Mouse (Mus musculus): Measurements from ENCODE around the gene Klhl4. TPM values are rescaled to one million over a fixed set of nuclear protein-coding genes. Genes with fewer than 3 reads are reported as not detected.

Klhl4 gene
- polyA plus RNA-seq (2015; fragmentation: Nextera tagmentation; extraction: Ambion mirVana), result 2.4 and 2.6 TPM in 2 replicates

- Histone ChIP-seq H3K9ac (ENCODE audit: low read length) (0 out of 2 replicates have a peak within 1 kb of the TSS, but pooled peaks have one; percentile 13), H3K4me1 (replicated peaks; ENCODE audit: control insufficient read depth, insufficient read depth) (no peaks in the 10 kb centered on the region), H3K27ac (replicated peaks) (no peak within 1 kb of the TSS), H3K36me3 (ENCODE audit: control insufficient read depth, insufficient read depth, low read length) (no peaks in the 10 kb centered on the region), H3K4me3 (ENCODE audit: low read depth, low read length) (peak within 1 kb of the TSS; percentile 14), H3K9me3 (ENCODE audit: control insufficient read depth, low read length) (no peaks in the 10 kb centered on the region), H3K4me2 (replicated peaks; ENCODE audit: low read depth) (peak within 1 kb of the TSS; percentile 38), H3K27me3 (ENCODE audit: control insufficient read depth, insufficient read depth, low read length) (no peaks in the 10 kb centered on the region)
- DNase-seq (ENCODE audit: low spot score) (no peak), ATAC-seq (ENCODE audit: low FRiP score, low TSS enrichment) (no peak; the same call in 1 of the 2 replicates)
- WGBS, result 30% methylated on average over 14 of the region's 14 CpGs
- TF ChIP-seq CTCF (IDR thresholded peaks at IDR 0.05; ENCODE audit: low read depth) (no peak), EP300 (optimal IDR thresholded peaks at IDR 0.05) (no peak)
Observed at GRCm38 (mm10) chrX:114473782-114474731, at the start of gene Klhl4. Gene Klhl4, plus strand, starts transcription at chrX:114474333.

- no peak overlapping the region for H3K27ac ChIP-seq (replicated peaks)
- H3K9me3 ChIP-seq (ENCODE audit: control insufficient read depth, low read length), result no peaks in the 10 kb centered on the region
- DNase-seq (ENCODE audit: low spot score) (no peak), ATAC-seq (ENCODE audit: low FRiP score, low TSS enrichment) (no peak)
- no peak overlapping the region for H3K4me3 ChIP-seq (ENCODE audit: low read depth, low read length)
- TF ChIP-seq CTCF (IDR thresholded peaks at IDR 0.05; ENCODE audit: low read depth) (no peak), EP300 (optimal IDR thresholded peaks at IDR 0.05) (no peak)
- H3K4me1 ChIP-seq (replicated peaks; ENCODE audit: control insufficient read depth, insufficient read depth), result no peaks in the 10 kb centered on the region
- H3K36me3 ChIP-seq (ENCODE audit: control insufficient read depth, insufficient read depth, low read length), result no peaks in the 10 kb centered on the region
- no peak overlapping the region for H3K4me2 ChIP-seq (replicated peaks; ENCODE audit: low read depth)
- H3K27me3 ChIP-seq (ENCODE audit: control insufficient read depth, insufficient read depth, low read length), result no peaks in the 10 kb centered on the region
- no peak overlapping the region for H3K9ac ChIP-seq (ENCODE audit: low read length)
Observed at GRCm38 (mm10) chrX:114484153-114484552, 10.0 kb downstream of the Klhl4 start.

GRCm38 (mm10) chrX:114486691-114487090 is 12.6 kb downstream of the Klhl4 start:
- Histone ChIP-seq H3K4me1 (replicated peaks; ENCODE audit: control insufficient read depth, insufficient read depth) (no peaks in the 10 kb centered on the region), H3K9ac (ENCODE audit: low read length) (no peak overlapping the region), H3K27ac (replicated peaks) (no peak overlapping the region), H3K27me3 (ENCODE audit: control insufficient read depth, insufficient read depth, low read length) (no peaks in the 10 kb centered on the region), H3K4me3 (ENCODE audit: low read depth, low read length) (no peak overlapping the region), H3K4me2 (replicated peaks; ENCODE audit: low read depth) (no peak overlapping the region), H3K9me3 (ENCODE audit: control insufficient read depth, low read length) (no peaks in the 10 kb centered on the region), H3K36me3 (ENCODE audit: control insufficient read depth, insufficient read depth, low read length) (no peaks in the 10 kb centered on the region)
- no peak for TF ChIP-seq CTCF (IDR thresholded peaks at IDR 0.05; ENCODE audit: low read depth)
- no peak for TF ChIP-seq EP300 (optimal IDR thresholded peaks at IDR 0.05)
- ATAC-seq (ENCODE audit: low FRiP score, low TSS enrichment) (no peak), DNase-seq (ENCODE audit: low spot score) (no peak)

- DNase-seq (ENCODE audit: low spot score), result no peak
- no peaks in the 10 kb centered on the region for H3K36me3 ChIP-seq (ENCODE audit: control insufficient read depth, insufficient read depth, low read length)
- no peaks in the 10 kb centered on the region for H3K27me3 ChIP-seq (ENCODE audit: control insufficient read depth, insufficient read depth, low read length)
- no peak for ATAC-seq (ENCODE audit: low FRiP score, low TSS enrichment)
- H3K27ac ChIP-seq (replicated peaks), result no peak overlapping the region
- TF ChIP-seq EP300 (optimal IDR thresholded peaks at IDR 0.05) (no peak), CTCF (IDR thresholded peaks at IDR 0.05; ENCODE audit: low read depth) (peak; percentile 63)
- no peak overlapping the region for H3K9ac ChIP-seq (ENCODE audit: low read length)
- WGBS, result 35% methylated on average over 3 of the region's 3 CpGs
- no peak overlapping the region for H3K4me3 ChIP-seq (ENCODE audit: low read depth, low read length)
- H3K9me3 ChIP-seq (ENCODE audit: control insufficient read depth, low read length), result no peaks in the 10 kb centered on the region
- H3K4me2 ChIP-seq (replicated peaks; ENCODE audit: low read depth), result no peak overlapping the region
- no peaks in the 10 kb centered on the region for H3K4me1 ChIP-seq (replicated peaks; ENCODE audit: control insufficient read depth, insufficient read depth)
Observed at GRCm38 (mm10) chrX:114558141-114558540, 84.0 kb downstream of the Klhl4 start.

- Histone ChIP-seq H3K36me3 (ENCODE audit: control insufficient read depth, insufficient read depth, low read length) (no peaks in the 10 kb centered on the region), H3K27ac (replicated peaks) (no peak overlapping the region), H3K4me2 (replicated peaks; ENCODE audit: low read depth) (no peak overlapping the region), H3K4me3 (ENCODE audit: low read depth, low read length) (no peak overlapping the region), H3K9me3 (ENCODE audit: control insufficient read depth, low read length) (no peaks in the 10 kb centered on the region), H3K9ac (ENCODE audit: low read length) (no peak overlapping the region), H3K4me1 (replicated peaks; ENCODE audit: control insufficient read depth, insufficient read depth) (no peaks in the 10 kb centered on the region), H3K27me3 (ENCODE audit: control insufficient read depth, insufficient read depth, low read length) (no peaks in the 10 kb centered on the region)
- DNase-seq (ENCODE audit: low spot score) (no peak), ATAC-seq (ENCODE audit: low FRiP score, low TSS enrichment) (no peak)
- peak; percentile 65 for TF ChIP-seq CTCF (IDR thresholded peaks at IDR 0.05; ENCODE audit: low read depth)
- TF ChIP-seq EP300 (optimal IDR thresholded peaks at IDR 0.05), result no peak
- 36% methylated on average over 1 of the region's 1 CpGs for WGBS
Observed at GRCm38 (mm10) chrX:114582311-114582710, 108.2 kb downstream of the Klhl4 start.
